Mouse (Mus musculus) liver, embryonic 18 days (tissue): Measurements from ENCODE around the gene Lum. TPM values are rescaled to one million over a fixed set of nuclear protein-coding genes. Genes with fewer than 3 reads are reported as not detected.

Source experiments
- polyA plus RNA-seq: library from polyadenylated mRNA; depleted of rRNA; stranded (reverse); fragments of >200 nt; gene quantifications from 2 replicates; pipeline ENCODE4 v1.2.3, GENCODE M21; 2012; rRNA removed

Lum gene
- polyA plus RNA-seq: 20.1 and 20.8 TPM in 2 replicates

DNA sequence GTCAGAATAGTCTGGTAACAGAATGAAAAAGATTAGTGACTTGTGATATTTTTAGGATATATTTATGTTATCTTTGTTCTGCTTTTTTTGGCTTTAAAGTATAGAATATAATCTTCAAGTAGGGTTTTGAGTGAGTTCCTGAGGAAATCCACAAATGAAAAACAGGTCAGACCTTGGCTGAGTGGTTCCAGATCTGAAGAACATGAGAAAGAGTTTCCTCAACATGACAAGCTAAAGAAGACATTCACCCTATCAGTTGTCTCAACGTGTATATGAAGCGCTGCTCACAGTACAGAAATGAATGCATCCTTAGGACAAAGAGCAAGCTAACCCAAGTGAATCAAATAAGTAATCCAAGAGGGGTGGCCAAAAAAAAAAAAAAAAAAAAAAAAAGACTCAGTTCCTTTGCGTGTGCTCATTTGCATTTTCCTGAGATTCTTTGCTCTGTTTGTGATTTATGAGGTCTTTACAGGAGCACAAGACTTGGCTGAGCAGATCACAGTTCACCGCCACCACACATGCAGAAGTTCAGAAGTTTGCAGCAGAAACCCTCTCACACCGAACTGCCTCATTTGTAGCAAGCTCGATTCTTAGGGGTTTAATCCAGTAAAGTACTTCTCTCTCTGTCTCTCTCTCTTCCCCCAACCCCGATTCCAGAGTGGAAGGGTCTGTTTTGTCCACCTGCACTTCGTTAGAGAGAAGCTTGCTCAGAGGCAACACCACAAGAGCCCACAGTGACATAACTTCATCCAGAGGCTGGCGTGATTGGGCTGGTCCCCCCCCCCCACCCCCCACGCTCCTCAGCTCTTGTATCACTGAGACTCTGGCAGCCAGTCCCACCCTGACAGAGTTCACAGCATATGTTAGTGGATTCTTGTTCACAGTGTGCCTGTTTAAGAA is at the start of gene Lum:
TSS of gene Lum (plus strand) at position 172 of the 900 bp plus-strand sequence.

GRCm38 (mm10) chr10:97606579-97606978 is 41.7 kb downstream of the Lum start, which contains the start of gene Kera:
Gene Kera (plus strand): TSS chr10:97606879.

Other genes starting within 250 kb of the Lum start
- gene Dcn, start 85.5 kb upstream of the Lum start, polyA plus RNA-seq: 88.6 and 90.8 TPM in 2 replicates
- gene Kera, start 41.8 kb downstream of the Lum start, polyA plus RNA-seq: not detected in 2 replicates
- not detected in 2 replicates for gene Epyc, start 78.9 kb downstream of the Lum start, polyA plus RNA-seq
- not detected in 2 replicates for gene Ccer1, start 127.9 kb downstream of the Lum start, polyA plus RNA-seq
- gene C030005K15Rik, start 161.6 kb downstream of the Lum start, polyA plus RNA-seq: not detected in 2 replicates